Mouse (Mus musculus): ENCODE measurements around the gene Wnt2b. TPM values are rescaled to one million over a fixed set of nuclear protein-coding genes. Genes with fewer than 3 reads are reported as not detected.

Wnt2b gene
- total and polyA plus RNA-seq, 2 experiments from 2014 or later: 0.54 to 2.2 TPM

- Histone ChIP-seq H3K27me3 (ENCODE audit: insufficient read depth, low read length) (no peaks in the 10 kb centered on the region), H3K9me3 (ENCODE audit: low read length) (no peaks in the 10 kb centered on the region), H3K9ac (replicated peaks; ENCODE audit: low read length, poor library complexity, severe bottlenecking) (no peak overlapping the region), H3K27ac (ENCODE audit: low read depth, low read length) (no peak overlapping the region), H3K36me3 (ENCODE audit: insufficient read depth, low read length) (0 out of 2 replicates have a peak, but pooled peaks cover 7% of the 10 kb centered on the region), H3K4me1 (ENCODE audit: insufficient read depth, low read length) (no peaks in the 10 kb centered on the region), H3K4me2 (ENCODE audit: low read depth, low read length, poor library complexity, severe bottlenecking) (no peak overlapping the region), H3K4me3 (ENCODE audit: low read depth, low read length) (no peak overlapping the region)
- WGBS: 24% methylated on average over 4 of the region's 4 CpGs
- no peak for TF ChIP-seq CTCF (IDR thresholded peaks at IDR 0.05)
- DNase-seq (ENCODE audit: low spot score) (no peak), ATAC-seq (ENCODE audit: low FRiP score) (no peak)
These were observed 23.4 kb downstream of the Wnt2b start for GRCm38 (mm10) chr3:104938327-104938726.

- DNase-seq (ENCODE audit: low spot score) (no peak), ATAC-seq (ENCODE audit: low FRiP score) (no peak)
- H3K9me3 ChIP-seq (ENCODE audit: low read length): no peaks in the 10 kb centered on the region
- no peak overlapping the region for H3K4me3 ChIP-seq (ENCODE audit: low read depth, low read length)
- no peak for TF ChIP-seq CTCF (IDR thresholded peaks at IDR 0.05)
- H3K36me3 ChIP-seq (ENCODE audit: insufficient read depth, low read length): 0 out of 2 replicates have a peak, but pooled peaks cover 7% of the 10 kb centered on the region
- no peak overlapping the region for H3K9ac ChIP-seq (replicated peaks; ENCODE audit: low read length, poor library complexity, severe bottlenecking)
- H3K27ac ChIP-seq (ENCODE audit: low read depth, low read length): no peak overlapping the region
- H3K4me2 ChIP-seq (ENCODE audit: low read depth, low read length, poor library complexity, severe bottlenecking): no peak overlapping the region
- H3K4me1 ChIP-seq (ENCODE audit: insufficient read depth, low read length): no peaks in the 10 kb centered on the region
- no peaks in the 10 kb centered on the region for H3K27me3 ChIP-seq (ENCODE audit: insufficient read depth, low read length)
- 87% methylated on average over 2 of the region's 2 CpGs for WGBS
These were observed 23.9 kb downstream of the Wnt2b start for GRCm38 (mm10) chr3:104937728-104938305.

GRCm38 (mm10) chr3:104929385-104929784 lies 32.3 kb downstream of the Wnt2b start:
- Histone ChIP-seq H3K4me2 (ENCODE audit: low read depth, low read length, poor library complexity, severe bottlenecking) (no peak overlapping the region), H3K4me3 (ENCODE audit: low read depth, low read length) (no peak overlapping the region), H3K27me3 (ENCODE audit: insufficient read depth, low read length) (no peaks in the 10 kb centered on the region), H3K27ac (ENCODE audit: low read depth, low read length) (no peak overlapping the region), H3K9ac (replicated peaks; ENCODE audit: low read length, poor library complexity, severe bottlenecking) (no peak overlapping the region), H3K4me1 (ENCODE audit: insufficient read depth, low read length) (no peaks in the 10 kb centered on the region), H3K9me3 (ENCODE audit: low read length) (no peaks in the 10 kb centered on the region), H3K36me3 (ENCODE audit: insufficient read depth, low read length) (peaks cover 6% of the 10 kb centered on the region; the same call in 1 of the 2 replicates)
- WGBS: 96% methylated on average over 6 of the region's 6 CpGs
- TF ChIP-seq CTCF (IDR thresholded peaks at IDR 0.05): no peak
- DNase-seq (ENCODE audit: low spot score) (no peak), ATAC-seq (ENCODE audit: low FRiP score) (no peak)

- no peak for TF ChIP-seq CTCF (IDR thresholded peaks at IDR 0.05)
- Histone ChIP-seq H3K36me3 (ENCODE audit: insufficient read depth, low read length) (0 out of 2 replicates have a peak, but pooled peaks cover 1% of the 10 kb centered on the region), H3K4me2 (ENCODE audit: low read depth, low read length, poor library complexity, severe bottlenecking) (no peak overlapping the region), H3K4me3 (ENCODE audit: low read depth, low read length) (no peak overlapping the region), H3K9ac (replicated peaks; ENCODE audit: low read length, poor library complexity, severe bottlenecking) (no peak overlapping the region), H3K4me1 (ENCODE audit: insufficient read depth, low read length) (no peaks in the 10 kb centered on the region), H3K27ac (ENCODE audit: low read depth, low read length) (no peak overlapping the region; the same call in 1 of the 2 replicates), H3K27me3 (ENCODE audit: insufficient read depth, low read length) (no peaks in the 10 kb centered on the region), H3K9me3 (ENCODE audit: low read length) (no peaks in the 10 kb centered on the region)
- no peak for DNase-seq (ENCODE audit: low spot score)
- 15% methylated on average over 3 of the region's 3 CpGs for WGBS
- no peak for ATAC-seq (ENCODE audit: low FRiP score)
These were observed 46.7 kb downstream of the Wnt2b start for GRCm38 (mm10) chr3:104914986-104915385.

GRCm38 (mm10) chr3:104909195-104909594 lies 52.5 kb downstream of the Wnt2b start:
- DNase-seq (ENCODE audit: low spot score) (no peak), ATAC-seq (ENCODE audit: low FRiP score) (no peak)
- Histone ChIP-seq H3K4me1 (ENCODE audit: insufficient read depth, low read length) (no peaks in the 10 kb centered on the region), H3K9me3 (ENCODE audit: low read length) (no peaks in the 10 kb centered on the region), H3K27ac (ENCODE audit: low read depth, low read length) (no peak overlapping the region), H3K4me2 (ENCODE audit: low read depth, low read length, poor library complexity, severe bottlenecking) (no peak overlapping the region), H3K36me3 (ENCODE audit: insufficient read depth, low read length) (peaks cover 14% of the 10 kb centered on the region), H3K4me3 (ENCODE audit: low read depth, low read length) (no peak overlapping the region), H3K27me3 (ENCODE audit: insufficient read depth, low read length) (no peaks in the 10 kb centered on the region), H3K9ac (replicated peaks; ENCODE audit: low read length, poor library complexity, severe bottlenecking) (no peak overlapping the region)
- WGBS: 79% methylated on average over 6 of the region's 6 CpGs
- no peak for TF ChIP-seq CTCF (IDR thresholded peaks at IDR 0.05)

- H3K4me1 ChIP-seq (ENCODE audit: insufficient read depth, low read length): no peaks in the 10 kb centered on the region
- ATAC-seq (ENCODE audit: low FRiP score): no peak
- no peak overlapping the region for H3K4me2 ChIP-seq (ENCODE audit: low read depth, low read length, poor library complexity, severe bottlenecking)
- no peak for DNase-seq (ENCODE audit: low spot score)
- no peak overlapping the region for H3K9ac ChIP-seq (replicated peaks; ENCODE audit: low read length, poor library complexity, severe bottlenecking)
- peaks cover 14% of the 10 kb centered on the region for H3K36me3 ChIP-seq (ENCODE audit: insufficient read depth, low read length)
- TF ChIP-seq CTCF (IDR thresholded peaks at IDR 0.05): no peak
- no peaks in the 10 kb centered on the region for H3K27me3 ChIP-seq (ENCODE audit: insufficient read depth, low read length)
- H3K27ac ChIP-seq (ENCODE audit: low read depth, low read length): no peak overlapping the region
- no peaks in the 10 kb centered on the region for H3K9me3 ChIP-seq (ENCODE audit: low read length)
- H3K4me3 ChIP-seq (ENCODE audit: low read depth, low read length): no peak overlapping the region
- WGBS: 85% methylated on average over 3 of the region's 3 CpGs
These were observed 55.7 kb downstream of the Wnt2b start for GRCm38 (mm10) chr3:104906007-104906406.

Data from midbrain, postnatal 0 days (tissue).